In genomic region chr13:15853022-15853566, GRCm38 (mm10) we compare ENCODE assay signal across 25 mouse cellular contexts.
A peak's percentile ranks its signal among the peaks of the same experiment; 100 is the strongest.
DNase-seq lines count a peak whose midpoint lies in the region; ATAC-seq and TF ChIP-seq lines count a peak whose summit lies in the region.
"Had no signal": no experiment of that assay in that cellular context is flagged by ENCODE, and none has a peak within 500 bp of the region (broad histone marks: within the 10 kb centered on the region; RNA-seq: fewer than 3 reads in every experiment).

No protein-coding gene starts in this region.

- H3K27me3 ChIP-seq in lung, postnatal 0 days (replicated peaks; ENCODE audit: insufficient read depth, low read length): no peaks in the 10 kb centered on the region
- H3K27me3 ChIP-seq in Patski: no peaks in the 10 kb centered on the region
- H3K27me3 ChIP-seq in heart, embryonic 11.5 days (ENCODE audit: control insufficient read depth, insufficient read depth, low read length): no peaks in the 10 kb centered on the region
- H3K27me3 ChIP-seq: CH12.LX; heart, embryonic 13.5 days; hindbrain, embryonic 12.5 days; hindbrain, embryonic 15.5 days had no signal

- no peak overlapping the region for H3K9ac ChIP-seq in lung, postnatal 0 days (replicated peaks; ENCODE audit: low read depth)
- H3K9ac ChIP-seq in heart, embryonic 11.5 days (ENCODE audit: low read depth, low read length): no peak overlapping the region
- H3K9ac ChIP-seq: forebrain, postnatal 0 days; heart, embryonic 13.5 days; hindbrain, embryonic 12.5 days; hindbrain, embryonic 15.5 days had no signal

- no peak for TF ChIP-seq POLR2A in olfactory bulb, adult 2 months (IDR thresholded peaks at IDR 0.05; ENCODE audit: insufficient read depth, low read depth, low read length)

- POLR2A ChIA-PET in Patski (lab: Charles Lee): no interaction called here

- no peaks in the 10 kb centered on the region for H3K36me3 ChIP-seq in lung, postnatal 0 days (ENCODE audit: insufficient read depth, low read length)
- H3K36me3 ChIP-seq in heart, embryonic 11.5 days (ENCODE audit: control insufficient read depth, insufficient read depth, low read length): no peaks in the 10 kb centered on the region
- H3K36me3 ChIP-seq: G1E; heart, embryonic 13.5 days; hindbrain, embryonic 12.5 days; hindbrain, embryonic 15.5 days had no signal

- no peaks in the 10 kb centered on the region for H3K4me1 ChIP-seq in lung, postnatal 0 days (ENCODE audit: insufficient read depth, low read depth, low read length)
- H3K4me1 ChIP-seq in olfactory bulb, adult 2 months (ENCODE audit: control insufficient read depth, insufficient read depth, low read length): peaks cover 2% of the 10 kb centered on the region; the same call in 1 of the 2 replicates
- no peaks in the 10 kb centered on the region for H3K4me1 ChIP-seq in heart, embryonic 11.5 days (ENCODE audit: control insufficient read depth, insufficient read depth, low read length)
- H3K4me1 ChIP-seq: heart, embryonic 13.5 days; hindbrain, embryonic 12.5 days; hindbrain, embryonic 15.5 days had no signal

- H3K4me3 ChIP-seq in lung, postnatal 0 days (ENCODE audit: low read depth, low read length): no peak overlapping the region
- H3K4me3 ChIP-seq in olfactory bulb, adult 2 months (ENCODE audit: insufficient read depth, low read depth, low read length): no peak overlapping the region
- no peak overlapping the region for H3K4me3 ChIP-seq in heart, embryonic 11.5 days (ENCODE audit: low read depth, low read length)
- H3K4me3 ChIP-seq in left cerebral cortex, adult 2 months: no peak overlapping the region
- H3K4me3 ChIP-seq: gastrocnemius, adult 2 months; heart, embryonic 13.5 days; hindbrain, embryonic 12.5 days; hindbrain, embryonic 15.5 days had no signal

- no peaks in the 10 kb centered on the region for H3K9me3 ChIP-seq in lung, postnatal 0 days (ENCODE audit: low read length)
- no peaks in the 10 kb centered on the region for H3K9me3 ChIP-seq in heart, embryonic 11.5 days (replicated peaks; ENCODE audit: control insufficient read depth, low read length)
- H3K9me3 ChIP-seq: G1E; heart, embryonic 13.5 days; hindbrain, embryonic 12.5 days; hindbrain, embryonic 15.5 days had no signal

- no peak for TF ChIP-seq EP300 in lung, postnatal 0 days (IDR thresholded peaks at IDR 0.05)

- no peak for ATAC-seq in lung, postnatal 0 days
- peak; percentile 97 for ATAC-seq in Patski
- peak; percentile 69 for ATAC-seq in granulocyte monocyte progenitor cell, adult 5-6 weeks (replicated peaks; ENCODE audit: poor library complexity, severe bottlenecking)
- no peak for ATAC-seq in heart, embryonic 11.5 days (replicated peaks; ENCODE audit: insufficient number of reproducible peaks, low FRiP score, low TSS enrichment)
- ATAC-seq: activated CD4-positive, CD25-positive, alpha-beta regulatory T cell, adult 4 months; forebrain, embryonic 14.5 days; forebrain, postnatal 0 days had no signal

- CTCF ChIA-PET in Patski (lab: Charles Lee): interaction anchor here (1.2 to 2.0 kb wide), 3 partner anchors 9 to 12 kb away, joined by 4 to 9 read pairs (median 5); no protein-coding TSS in a partner anchor

- intact Hi-C loops in left cerebral cortex, adult 2 months (cut with DNase I): no loop called here

- peak; percentile 5 for DNase-seq in lung, postnatal 0 days (ENCODE audit: low spot score)
- DNase-seq in lung, adult 18-20 months: no peak
- peak; percentile 30 for DNase-seq in Patski (ENCODE audit: low read depth, low spot score)
- DNase-seq in cerebellum, adult 9-11 months: no peak
- no peak for DNase-seq in left cerebral cortex, adult 2 months (ENCODE audit: extremely low spot score in 1 of 2, low spot score in 2 of 2)
- DNase-seq: adrenal gland, adult 8-10 months; adrenal gland, postnatal 36 days; B cell, adult 2 months; cerebellum, adult 18-20 months; cerebellum, adult 9-10 months; cerebellum, postnatal 25 days; forebrain, postnatal 0 days; gastrocnemius, adult 2 months; gastrocnemius, postnatal 14 days; heart, adult 18-20 months had no signal

- TF ChIP-seq CTCF in lung, postnatal 0 days (IDR thresholded peaks at IDR 0.05): no peak
- no peak for TF ChIP-seq CTCF in Patski (IDR thresholded peaks at IDR 0.05)
- TF ChIP-seq CTCF in olfactory bulb, adult 2 months (IDR thresholded peaks at IDR 0.05; ENCODE audit: insufficient read depth, low read depth, low read length): no peak
- no peak for TF ChIP-seq CTCF in left cerebral cortex, adult 2 months (IDR thresholded peaks at IDR 0.05)

- H3K27ac ChIP-seq in lung, postnatal 0 days (ENCODE audit: low read length): no peak overlapping the region
- H3K27ac ChIP-seq in olfactory bulb, adult 2 months (ENCODE audit: insufficient read depth, low read depth, low read length): peak overlapping the region; percentile 16; the same call in 1 of the 2 replicates
- no peak overlapping the region for H3K27ac ChIP-seq in heart, embryonic 11.5 days (ENCODE audit: low read depth, low read length)
- no peak overlapping the region for H3K27ac ChIP-seq in left cerebral cortex, adult 2 months
- H3K27ac ChIP-seq: gastrocnemius, adult 2 months; heart, embryonic 13.5 days; hindbrain, embryonic 12.5 days; hindbrain, embryonic 15.5 days had no signal

- H3K4me2 ChIP-seq in lung, postnatal 0 days (replicated peaks; ENCODE audit: low read depth, low read length): no peak overlapping the region
- H3K4me2 ChIP-seq in heart, embryonic 11.5 days: no peak overlapping the region
- H3K4me2 ChIP-seq: heart, embryonic 13.5 days; hindbrain, embryonic 12.5 days; hindbrain, embryonic 15.5 days had no signal

- in situ Hi-C loops in Patski (cut with MboI; ENCODE audit: low pct_unique_long_range_greater_than_20kb): no loop called here

Comparison
In these comparisons a context has a peak if more than half of its experiments do, and no peak if none do; other contexts are left out.
1. DNase-seq: peak in lung, postnatal 0 days (single experiment) and Patski (single experiment); none in lung, adult 18-20 months (0 of 2), cerebellum, adult 9-11 months (single experiment) and left cerebral cortex, adult 2 months (0 of 2).
2. ATAC-seq: peak in Patski (single experiment) and granulocyte monocyte progenitor cell, adult 5-6 weeks (single experiment); none in lung, postnatal 0 days (single experiment) and heart, embryonic 11.5 days (single experiment).